13 mouse cellular contexts compared by ENCODE assay signal in the genomic region with DNA sequence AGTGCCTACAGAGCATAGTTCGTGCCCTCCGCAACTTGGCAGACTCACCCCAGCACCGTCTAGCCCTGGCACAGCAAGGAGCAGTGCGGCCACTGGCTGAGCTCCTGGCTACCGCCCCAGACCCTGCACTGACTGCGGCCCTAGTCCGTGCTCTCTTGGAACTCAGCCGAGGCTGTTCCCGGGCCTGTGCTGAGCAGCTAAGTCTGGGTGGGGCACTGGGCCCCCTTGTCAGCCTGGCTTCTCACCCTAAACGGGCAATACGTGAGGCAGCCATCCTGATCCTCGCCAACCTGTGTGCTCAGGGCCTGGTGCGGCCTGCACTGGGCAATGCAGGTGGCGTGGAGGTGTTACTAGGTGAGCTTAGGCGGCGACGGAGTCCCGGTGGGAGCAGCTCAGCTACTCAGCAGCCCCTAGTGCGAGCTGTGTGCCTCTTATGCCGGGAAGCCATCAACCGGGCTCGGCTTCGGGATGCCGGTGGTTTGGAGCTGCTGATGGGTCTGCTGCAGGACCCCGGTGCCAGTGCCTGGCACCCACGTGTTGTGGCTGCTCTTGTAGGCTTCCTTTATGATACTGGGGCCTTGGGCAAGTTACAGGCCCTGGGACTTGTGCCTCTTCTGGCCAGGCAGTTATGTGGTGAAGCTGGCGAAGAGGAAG. TPM values are rescaled to one million over a fixed set of nuclear protein-coding genes. Genes with fewer than 3 reads are reported as not detected.
DNase-seq lines count a peak whose midpoint lies in the region; ATAC-seq lines count a peak whose summit lies in the region.
"Had no signal": no experiment of that assay in that cellular context is flagged by ENCODE, and none has a peak within 500 bp of the region (broad histone marks: within the 10 kb centered on the region; RNA-seq: fewer than 3 reads in every experiment).

No protein-coding gene starts in this region.

- no peak overlapping the region for H3K4me3 ChIP-seq in heart, embryonic 11.5 days (ENCODE audit: low read depth, low read length)
- no peak overlapping the region for H3K4me3 ChIP-seq in liver, embryonic 12.5 days
- no peak overlapping the region for H3K4me3 ChIP-seq in liver, embryonic 16.5 days (ENCODE audit: low read depth, low read length)

- no peak for DNase-seq in heart, adult 9 months (ENCODE audit: low spot score in 2 of 2)
- DNase-seq in liver = no peak
- DNase-seq in cerebellum, postnatal 14 days = peak; percentile 48 to 52
- DNase-seq in frontal cortex, postnatal 36 days (ENCODE audit: low spot score in 2 of 2) = no peak
- DNase-seq: embryo, embryonic 11 days; gastrocnemius, postnatal 36 days; heart, postnatal 4 days had no signal

- H3K27ac ChIP-seq in heart, embryonic 11.5 days (ENCODE audit: low read depth, low read length) = no peak overlapping the region
- 0 out of 2 replicates have a peak overlapping the region, but pooled peaks have one; percentile 1 for H3K27ac ChIP-seq in liver, embryonic 12.5 days
- H3K27ac ChIP-seq in liver, embryonic 16.5 days (ENCODE audit: low read length) = no peak overlapping the region
- H3K27ac ChIP-seq: macrophage had no signal

- no peaks in the 10 kb centered on the region for H3K27me3 ChIP-seq in heart, embryonic 11.5 days (ENCODE audit: control insufficient read depth, insufficient read depth, low read length)
- no peaks in the 10 kb centered on the region for H3K27me3 ChIP-seq in liver, embryonic 12.5 days (replicated peaks)
- no peaks in the 10 kb centered on the region for H3K27me3 ChIP-seq in liver, embryonic 16.5 days (ENCODE audit: control insufficient read depth, insufficient read depth, low read depth, low read length)

- peaks cover 21% of the 10 kb centered on the region for H3K36me3 ChIP-seq in heart, embryonic 11.5 days (ENCODE audit: control insufficient read depth, insufficient read depth, low read length)
- peaks cover 61% of the 10 kb centered on the region for H3K36me3 ChIP-seq in liver, embryonic 12.5 days
- peaks cover 21% of the 10 kb centered on the region for H3K36me3 ChIP-seq in liver, embryonic 16.5 days (ENCODE audit: control insufficient read depth, insufficient read depth)

- WGBS in heart, embryonic 11.5 days (ENCODE audit: insufficient replicate concordance) = 91% methylated on average over 27 of the region's 27 CpGs
- WGBS in liver, embryonic 12.5 days (ENCODE audit: insufficient replicate concordance) = 91% methylated on average over 27 of the region's 27 CpGs
- whole genome bisulfite sequencing in liver, embryonic 16.5 days (ENCODE audit: insufficient replicate concordance) = 92% methylated on average over 27 of the region's 27 CpGs

- no peaks in the 10 kb centered on the region for H3K9me3 ChIP-seq in heart, embryonic 11.5 days (replicated peaks; ENCODE audit: control insufficient read depth, low read length)
- H3K9me3 ChIP-seq in liver, embryonic 12.5 days (replicated peaks) = no peaks in the 10 kb centered on the region
- no peaks in the 10 kb centered on the region for H3K9me3 ChIP-seq in liver, embryonic 16.5 days (replicated peaks; ENCODE audit: control insufficient read depth, low read length)

- H3K9ac ChIP-seq in heart, embryonic 11.5 days (ENCODE audit: low read depth, low read length) = 0 out of 2 replicates have a peak overlapping the region, but pooled peaks have one; percentile 22
- H3K9ac ChIP-seq in liver, embryonic 12.5 days = peak overlapping the region; percentile 60; the same call in 1 of the 2 replicates
- peak overlapping the region; percentile 17; the same call in 1 of the 2 replicates for H3K9ac ChIP-seq in liver, embryonic 16.5 days (ENCODE audit: low read depth, low read length)
- H3K9ac ChIP-seq: liver, embryonic 14.5 days had no signal

- H3K4me1 ChIP-seq in heart, embryonic 11.5 days (ENCODE audit: control insufficient read depth, insufficient read depth, low read length) = peaks cover 10% of the 10 kb centered on the region
- peaks cover 33% of the 10 kb centered on the region for H3K4me1 ChIP-seq in liver, embryonic 12.5 days
- peaks cover 22% of the 10 kb centered on the region for H3K4me1 ChIP-seq in liver, embryonic 16.5 days (ENCODE audit: control insufficient read depth, low read depth, low read length)

- no peak for ATAC-seq in heart, embryonic 11.5 days (replicated peaks; ENCODE audit: insufficient number of reproducible peaks, low FRiP score, low TSS enrichment)
- no peak for ATAC-seq in liver, embryonic 12.5 days
- no peak for ATAC-seq in liver, embryonic 16.5 days (ENCODE audit: low read depth)
- ATAC-seq: intestine, postnatal 0 days had no signal

- H3K4me2 ChIP-seq in heart, embryonic 11.5 days = no peak overlapping the region
- no peak overlapping the region for H3K4me2 ChIP-seq in liver, embryonic 12.5 days
- H3K4me2 ChIP-seq in liver, embryonic 16.5 days (ENCODE audit: low read depth, low read length) = no peak overlapping the region

RNA-seq across cellular contexts. Expression of a gene that starts 2.4 kb away (rescaled TPM):
- polyA plus RNA-seq in heart, embryonic 11.5 days (2014; fragmentation: Nextera tagmentation; extraction: Ambion mirVana) = 6.6 and 7.9 TPM in 2 replicates
- polyA plus RNA-seq in liver, embryonic 12.5 days (2016; fragmentation: Nextera tagmentation; extraction: Ambion mirVana) = 2.9 and 3.1 TPM in 2 replicates
- polyA plus RNA-seq in liver, embryonic 16.5 days (2015; fragmentation: Nextera tagmentation; extraction: Ambion mirVana) = 2.4 and 2.6 TPM in 2 replicates

RNA-seq across cellular contexts. Expression of a gene that starts 3.1 kb away (rescaled TPM):
- polyA plus RNA-seq in heart, embryonic 11.5 days (2014; fragmentation: Nextera tagmentation; extraction: Ambion mirVana) = 7.7 and 8.7 TPM in 2 replicates
- 12.7 and 12.8 TPM in 2 replicates for polyA plus RNA-seq in liver, embryonic 12.5 days (2016; fragmentation: Nextera tagmentation; extraction: Ambion mirVana)
- polyA plus RNA-seq in liver, embryonic 16.5 days (2015; fragmentation: Nextera tagmentation; extraction: Ambion mirVana) = 5.7 and 6.5 TPM in 2 replicates

RNA-seq across cellular contexts. Expression of a gene that starts 6.4 kb away (rescaled TPM):
- 168 and 172 TPM in 2 replicates for polyA plus RNA-seq in heart, embryonic 11.5 days (2014; fragmentation: Nextera tagmentation; extraction: Ambion mirVana)
- 22.3 and 25.1 TPM in 2 replicates for polyA plus RNA-seq in liver, embryonic 12.5 days (2016; fragmentation: Nextera tagmentation; extraction: Ambion mirVana)
- polyA plus RNA-seq in liver, embryonic 16.5 days (2015; fragmentation: Nextera tagmentation; extraction: Ambion mirVana) = 9.6 and 11.9 TPM in 2 replicates

RNA-seq across cellular contexts. Expression of a gene that starts 25.2 kb away (rescaled TPM):
- 0.83 TPM in 1 of 2 replicates, not detected in the other for polyA plus RNA-seq in heart, embryonic 11.5 days (2014; fragmentation: Nextera tagmentation; extraction: Ambion mirVana)
- polyA plus RNA-seq in liver, embryonic 12.5 days (2016; fragmentation: Nextera tagmentation; extraction: Ambion mirVana) = 2.0 and 2.1 TPM in 2 replicates
- 1.4 and 1.7 TPM in 2 replicates for polyA plus RNA-seq in liver, embryonic 16.5 days (2015; fragmentation: Nextera tagmentation; extraction: Ambion mirVana)
- polyA plus RNA-seq: intestine, postnatal 0 days had no signal

RNA-seq across cellular contexts. Expression of a gene that starts 34.1 kb away (rescaled TPM):
- polyA plus RNA-seq in heart, embryonic 11.5 days (2014; fragmentation: Nextera tagmentation; extraction: Ambion mirVana) = 543 and 571 TPM in 2 replicates
- 1.2 and 1.5 TPM in 2 replicates for polyA plus RNA-seq in liver, embryonic 12.5 days (2016; fragmentation: Nextera tagmentation; extraction: Ambion mirVana)
- 3.4 and 7.5 TPM in 2 replicates for polyA plus RNA-seq in liver, embryonic 16.5 days (2015; fragmentation: Nextera tagmentation; extraction: Ambion mirVana)

Comparison
In these comparisons a context has a peak if more than half of its experiments do, and no peak if none do; other contexts are left out.
1. DNase-seq: peak in cerebellum, postnatal 14 days (2 of 2); none in heart, adult 9 months (0 of 2), liver (single experiment) and frontal cortex, postnatal 36 days (0 of 2).
2. Peak in every context shown above with its lines, with median percentiles within 50 percentile points of each other: H3K9ac ChIP-seq.